Mouse (Mus musculus) central nervous system, embryonic 11.5 days (tissue): ENCODE measurements around the gene Mlst8. TPM values are rescaled to one million over a fixed set of nuclear protein-coding genes. Genes with fewer than 3 reads are reported as not detected.

Experiments used
- polyA plus RNA-seq: library from polyadenylated mRNA; depleted of rRNA; stranded (reverse); fragments of >200 nt; gene quantifications from 2 replicates; pipeline ENCODE4 v1.2.3, GENCODE M21; 2012; rRNA removed

The Mlst8 gene
- 29.8 and 44.7 TPM in 2 replicates for polyA plus RNA-seq

DNA sequence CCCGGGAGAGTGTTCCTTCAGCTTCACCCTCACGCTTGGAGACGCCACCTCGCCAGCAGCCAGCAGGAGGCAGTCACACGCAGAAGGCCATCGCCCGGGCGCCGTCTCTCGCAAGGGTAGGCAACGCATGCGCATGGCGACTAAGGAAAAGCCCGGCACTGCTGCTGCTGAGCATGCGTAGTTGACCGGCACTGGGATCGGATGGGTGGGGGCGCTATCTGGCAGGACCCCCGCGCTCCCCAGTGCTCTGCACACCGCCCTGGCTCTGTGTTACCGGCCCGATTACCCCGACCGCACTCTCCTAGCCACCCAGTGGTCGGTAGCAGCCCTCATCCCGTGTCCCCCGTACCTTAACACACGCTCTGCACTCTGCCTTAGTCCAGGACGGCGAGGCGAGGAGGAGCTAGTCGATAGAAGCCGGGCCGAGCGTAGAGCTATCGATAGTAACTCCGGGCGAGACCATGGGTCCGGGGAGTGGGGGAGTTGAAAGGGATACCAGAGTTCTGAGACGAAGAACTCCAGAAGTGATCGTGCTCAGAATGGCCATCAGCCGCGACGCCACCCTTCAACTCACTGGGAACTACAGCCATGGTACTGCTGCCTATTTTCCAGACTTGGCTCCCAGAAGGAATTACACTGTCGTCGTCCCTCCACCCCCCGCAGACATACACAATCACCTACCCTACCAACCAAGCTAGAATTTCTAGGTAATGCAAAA is at the start of gene Mlst8:
Gene Mlst8 (minus strand): TSS at position 416 of the 718 bp plus-strand sequence.

DNA sequence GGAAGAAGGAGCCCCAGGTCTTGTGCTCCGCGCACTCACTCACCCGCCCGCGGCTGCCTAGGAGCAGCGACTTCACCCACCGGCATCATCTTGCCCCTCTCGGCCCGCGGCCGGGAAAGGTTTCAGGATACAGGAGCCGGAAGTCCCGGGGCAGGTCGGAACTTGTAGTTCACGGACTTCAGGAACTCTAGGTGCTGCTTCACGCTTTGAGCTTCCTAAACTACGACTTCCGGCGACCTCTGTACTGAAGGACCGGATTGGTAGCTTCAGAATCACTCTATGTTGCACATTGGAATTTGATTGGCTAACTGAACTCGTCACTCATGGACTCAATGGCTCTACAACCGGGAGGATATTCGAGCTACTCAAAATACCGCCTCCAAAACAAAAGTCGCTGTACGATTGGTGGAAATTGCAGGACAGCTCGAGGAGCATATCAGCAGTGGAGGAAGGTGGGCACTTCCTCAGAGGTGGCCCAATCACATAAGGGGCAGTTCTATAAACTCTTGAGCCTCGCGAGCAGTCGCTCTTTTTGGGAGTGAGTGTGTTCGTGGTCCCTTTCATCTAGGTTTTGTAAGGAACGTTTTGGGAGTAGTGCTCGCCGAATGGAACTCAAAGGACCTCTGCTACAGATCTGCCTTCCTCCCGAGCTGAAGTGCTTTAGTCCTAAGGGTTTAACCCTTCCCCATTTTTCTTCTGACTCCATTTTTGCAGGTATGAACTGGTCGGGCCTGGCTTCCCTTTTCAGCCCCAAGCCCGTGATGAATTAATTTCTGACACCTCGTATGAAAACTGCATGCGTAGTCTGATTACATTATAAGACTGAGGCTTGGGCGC is 49.1 kb upstream of the Mlst8 start, which contains the start of gene Traf7:
Gene Traf7 (minus strand): TSS at position 216 of the 837 bp plus-strand sequence.

DNA sequence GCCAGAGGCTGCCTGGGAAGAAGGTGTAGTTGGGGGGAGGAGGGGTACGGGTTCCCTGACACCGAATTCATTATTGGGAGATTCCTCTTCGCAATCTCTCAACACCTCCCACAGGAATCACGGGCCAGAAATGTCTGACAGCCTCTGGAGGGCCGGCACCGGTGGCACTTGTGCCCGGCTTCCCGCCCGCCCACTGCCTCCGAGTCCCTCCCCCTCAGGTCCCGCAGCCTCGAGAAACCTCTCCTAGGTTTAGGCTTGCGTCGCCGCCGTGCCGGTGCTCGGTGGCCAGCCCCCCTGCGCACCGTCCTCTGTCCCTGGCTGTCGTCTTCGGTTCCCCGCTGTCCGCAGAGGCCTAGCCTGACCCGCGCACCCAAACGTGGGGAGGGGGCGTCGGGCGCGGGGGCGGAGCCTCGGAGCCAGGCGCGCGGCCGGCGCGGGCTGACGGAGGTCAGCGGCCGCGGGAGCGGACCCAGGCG is 9.3 kb upstream of the Mlst8 start, which contains the start of gene Caskin1:
Gene Caskin1 (plus strand): TSS at position 416 of the 476 bp plus-strand sequence.

DNA sequence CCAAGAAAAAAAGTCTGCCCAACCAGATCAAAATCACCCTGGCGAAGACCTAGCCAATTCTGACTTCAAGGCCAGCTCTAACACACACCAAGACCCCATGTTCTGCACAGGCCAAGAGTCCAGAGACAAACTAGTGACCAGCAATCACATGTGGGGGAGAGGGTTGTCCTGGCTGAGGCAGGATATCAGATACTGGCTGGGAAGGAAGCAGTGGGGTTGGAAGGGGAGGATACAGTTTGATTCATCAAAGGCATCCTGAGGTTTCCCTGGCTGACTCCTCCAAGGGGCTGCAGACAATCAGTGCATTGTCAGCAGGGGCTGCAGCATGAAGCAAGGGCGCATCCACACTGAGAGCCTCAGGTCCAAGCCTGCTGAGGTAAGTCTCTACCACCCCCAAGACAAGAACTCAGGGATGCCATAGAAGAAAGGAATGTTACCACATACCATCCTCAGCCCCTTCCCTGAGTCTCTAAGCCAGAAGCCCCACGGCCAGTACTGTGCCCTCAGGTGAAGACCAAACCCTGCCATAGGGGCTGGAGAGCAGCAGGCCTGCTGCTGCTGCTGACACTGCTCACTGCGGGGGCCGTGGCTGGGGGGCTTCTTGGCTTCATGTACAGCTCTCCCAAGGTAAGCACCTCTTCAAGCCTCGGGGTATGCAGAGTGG is 5.1 kb downstream of the Mlst8 start, which contains the start of gene Bricd5:
Gene Bricd5 (plus strand): TSS at position 273 of the 664 bp plus-strand sequence.

DNA sequence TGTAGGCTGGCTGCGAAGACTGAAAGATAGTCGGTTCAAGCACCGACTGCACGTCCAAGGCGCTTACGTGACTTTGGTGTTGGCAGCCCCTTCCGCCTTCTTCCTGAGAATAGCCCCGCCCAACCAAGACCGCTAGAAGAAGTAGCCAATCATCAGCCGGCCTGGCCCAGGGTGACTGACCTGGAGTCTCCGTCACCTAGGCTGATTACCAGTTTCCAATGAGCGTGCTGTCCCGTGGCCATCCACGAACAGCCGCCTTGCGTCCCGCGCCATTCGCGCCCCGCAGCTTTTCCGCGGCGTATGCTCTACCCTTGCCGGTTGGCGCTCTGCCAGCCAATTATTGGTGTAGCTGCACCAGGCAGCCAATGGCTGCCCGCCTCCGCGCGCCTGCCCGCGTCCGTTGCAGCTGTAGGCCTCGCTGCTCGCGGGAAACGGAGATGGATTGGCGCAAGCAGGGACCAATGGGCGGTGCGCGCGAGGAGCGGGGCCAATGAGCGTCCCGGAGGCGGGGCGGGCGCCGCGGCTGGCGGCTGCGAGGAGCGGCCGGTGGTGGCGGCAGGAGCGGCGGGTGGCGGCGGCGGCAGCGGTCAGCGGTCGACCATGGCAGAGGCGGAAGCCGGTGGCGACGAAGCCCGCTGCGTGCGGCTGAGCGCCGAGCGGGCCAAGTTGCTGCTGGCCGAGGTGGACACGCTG is 8.8 kb downstream of the Mlst8 start, which contains the start of the genes E4f1 and Pgp:
Gene E4f1 (minus strand): TSS at position 404 of the 693 bp plus-strand sequence.
Gene Pgp (plus strand): TSS at position 483 of the 693 bp plus-strand sequence.

DNA sequence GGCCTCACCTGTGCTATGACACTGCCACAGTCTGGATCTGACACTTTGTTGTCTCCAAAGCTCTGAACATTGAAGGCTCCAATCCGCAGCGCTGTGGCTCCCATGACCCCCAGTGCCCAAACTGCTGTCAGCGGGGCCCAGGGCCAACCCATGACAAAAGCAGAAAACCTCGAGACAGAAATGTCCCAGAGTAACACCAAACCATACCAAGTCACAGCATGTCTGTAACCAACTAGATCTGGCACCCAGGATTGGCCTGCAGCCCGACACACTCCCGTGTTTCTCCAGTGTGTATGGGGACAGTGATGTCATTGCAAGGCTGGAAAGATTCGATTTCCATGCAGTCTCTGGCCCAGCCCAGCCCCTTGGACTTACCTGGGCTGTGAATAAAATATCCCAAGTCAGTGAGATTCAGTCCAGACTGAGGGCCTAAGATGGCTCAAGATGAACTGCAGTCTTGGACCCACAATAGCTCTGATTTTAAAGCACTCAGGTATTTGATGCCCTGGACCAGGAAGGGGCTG is 36.2 kb downstream of the Mlst8 start, which contains the start of gene Dnase1l2:
Gene Dnase1l2 (minus strand): TSS at position 474 of the 524 bp plus-strand sequence.

DNA sequence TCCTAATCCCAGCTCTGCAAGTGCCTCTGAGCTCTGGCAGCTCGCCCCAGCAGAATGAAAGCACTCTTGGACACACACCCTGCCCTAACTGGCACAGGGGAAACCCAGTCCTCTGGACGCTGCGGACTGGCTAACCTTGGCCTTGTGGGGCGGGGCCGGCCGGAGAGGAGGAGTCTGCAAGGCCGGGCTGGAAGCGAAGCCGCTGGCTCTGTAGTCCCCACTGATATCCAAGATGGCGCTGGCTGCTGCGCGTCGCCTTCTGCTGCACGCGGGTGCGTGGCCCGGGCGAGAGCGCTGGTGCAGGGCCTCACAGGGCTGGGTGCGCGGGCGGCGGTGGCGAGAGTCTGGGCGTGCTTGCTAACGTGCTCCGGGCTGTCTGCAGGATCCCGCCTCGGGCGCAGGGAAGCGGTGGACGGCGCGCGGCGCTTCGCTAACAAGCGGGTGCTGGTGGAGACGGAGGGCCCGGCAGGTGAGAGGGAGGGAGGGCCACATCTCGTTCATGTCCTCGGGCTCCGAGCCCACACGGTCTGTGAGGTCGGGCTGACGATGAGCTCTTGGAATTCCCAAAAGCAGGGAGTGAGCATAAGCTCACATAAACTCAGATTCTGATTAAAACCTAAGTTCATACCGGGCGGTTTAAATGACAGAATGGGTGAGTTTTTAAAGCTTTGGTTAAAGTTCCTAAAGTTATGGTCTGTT is 52.3 kb downstream of the Mlst8 start, which contains the start of gene Eci1:
Gene Eci1 (plus strand): TSS at position 171 of the 699 bp plus-strand sequence.

Other genes starting within 250 kb of the Mlst8 start
- 57.5 and 58.4 TPM in 2 replicates for gene Ccnf, start 227.6 kb downstream of the Mlst8 start, polyA plus RNA-seq
- gene Abca17, start 128.0 kb downstream of the Mlst8 start, polyA plus RNA-seq = 0.02 and 0.25 TPM in 2 replicates
- gene Abca3, start 127.1 kb downstream of the Mlst8 start, polyA plus RNA-seq = 12.7 and 15.1 TPM in 2 replicates
- gene Rnps1, start 64.5 kb downstream of the Mlst8 start, polyA plus RNA-seq = 387 and 433 TPM in 2 replicates
- 51.7 and 52.0 TPM in 2 replicates for gene Eci1, start 52.4 kb downstream of the Mlst8 start, polyA plus RNA-seq
- gene Dnase1l2, start 36.0 kb downstream of the Mlst8 start, polyA plus RNA-seq = 11.3 and 13.6 TPM in 2 replicates
- 45.4 and 62.2 TPM in 2 replicates for gene E4f1, start 8.8 kb downstream of the Mlst8 start, polyA plus RNA-seq
- gene Pgp, start 8.7 kb downstream of the Mlst8 start, polyA plus RNA-seq = 39.5 and 70.0 TPM in 2 replicates
- 0.65 and 0.66 TPM in 2 replicates for gene Bricd5, start 5.2 kb downstream of the Mlst8 start, polyA plus RNA-seq
- gene Caskin1, start 9.5 kb upstream of the Mlst8 start, polyA plus RNA-seq = 28.4 and 30.5 TPM in 2 replicates
- 155 and 253 TPM in 2 replicates for gene Traf7, start 48.9 kb upstream of the Mlst8 start, polyA plus RNA-seq
- 1.1 and 1.8 TPM in 2 replicates for gene Rab26, start 55.1 kb upstream of the Mlst8 start, polyA plus RNA-seq
- 40.1 and 43.7 TPM in 2 replicates for gene Pkd1, start 70.8 kb upstream of the Mlst8 start, polyA plus RNA-seq
- gene Tsc2, start 153.6 kb upstream of the Mlst8 start, polyA plus RNA-seq = 98.5 and 150 TPM in 2 replicates
- gene Nthl1, start 153.6 kb upstream of the Mlst8 start, polyA plus RNA-seq = 21.1 and 22.2 TPM in 2 replicates
- 26.4 and 32.7 TPM in 2 replicates for gene Slc9a3r2, start 171.2 kb upstream of the Mlst8 start, polyA plus RNA-seq
- 0.26 TPM in 1 of 2 replicates, not detected in the other for gene Npw, start 179.4 kb upstream of the Mlst8 start, polyA plus RNA-seq
- 71.2 and 73.0 TPM in 2 replicates for gene Zfp598, start 190.6 kb upstream of the Mlst8 start, polyA plus RNA-seq
- gene Syngr3, start 210.9 kb upstream of the Mlst8 start, polyA plus RNA-seq = 4.9 and 6.7 TPM in 2 replicates
- gene Gfer, start 217.1 kb upstream of the Mlst8 start, polyA plus RNA-seq = 30.2 and 39.5 TPM in 2 replicates
- 6.4 and 7.1 TPM in 2 replicates for gene Noxo1, start 217.2 kb upstream of the Mlst8 start, polyA plus RNA-seq
- gene Tbl3, start 228.6 kb upstream of the Mlst8 start, polyA plus RNA-seq = 66.5 and 85.6 TPM in 2 replicates
- 0.63 and 0.70 TPM in 2 replicates for gene Rnf151, start 239.0 kb upstream of the Mlst8 start, polyA plus RNA-seq
- gene Rps2, start 239.0 kb upstream of the Mlst8 start, polyA plus RNA-seq = 2,876 and 3,382 TPM in 2 replicates
- gene Ndufb10, start 245.4 kb upstream of the Mlst8 start, polyA plus RNA-seq = 177 and 184 TPM in 2 replicates
- 0.07 TPM in 1 of 2 replicates, not detected in the other for gene Rpl3l, start 248.7 kb upstream of the Mlst8 start, polyA plus RNA-seq